Mouse (Mus musculus): Measurements from ENCODE around the gene Rps27l. TPM values are rescaled to one million over a fixed set of nuclear protein-coding genes. Genes with fewer than 3 reads are reported as not detected.
"Not testable (repeated sequence)": the region's sequence is repeated elsewhere in the genome, so short reads cannot be mapped to it uniquely, and the experiment has no call there.

Rps27l gene
- 59.1 and 75.4 TPM in 2 replicates for polyA plus RNA-seq (2012; rRNA removed)

GRCm38 (mm10) chr9:66945647-66946641 lies at the start of gene Rps27l:
Gene Rps27l (plus strand): TSS chr9:66946086.
- DNase-seq (ENCODE audit: low read depth) = peak; percentile 54

- no peak for DNase-seq (ENCODE audit: low read depth)
Observed at GRCm38 (mm10) chr9:66896951-66897350, 48.9 kb upstream of the Rps27l start.

- no peak for DNase-seq (ENCODE audit: low read depth)
Observed at GRCm38 (mm10) chr9:66897851-66898250, 48.0 kb upstream of the Rps27l start.

GRCm38 (mm10) chr9:66899072-66899471 lies 46.8 kb upstream of the Rps27l start:
- DNase-seq (ENCODE audit: low read depth) = no peak

- no peak for DNase-seq (ENCODE audit: low read depth)
Observed at GRCm38 (mm10) chr9:66899526-66899925, 46.4 kb upstream of the Rps27l start.

GRCm38 (mm10) chr9:66905990-66906389 lies 39.9 kb upstream of the Rps27l start:
- peak; percentile 71 for DNase-seq (ENCODE audit: low read depth)

- DNase-seq (ENCODE audit: low read depth) = no peak
Observed at GRCm38 (mm10) chr9:66907126-66907525, 38.8 kb upstream of the Rps27l start.

- DNase-seq (ENCODE audit: low read depth) = no peak
Observed at GRCm38 (mm10) chr9:66907746-66908397, 38.0 kb upstream of the Rps27l start.

- DNase-seq (ENCODE audit: low read depth) = no peak
Observed at GRCm38 (mm10) chr9:66909922-66910321, 36.0 kb upstream of the Rps27l start.

GRCm38 (mm10) chr9:66910677-66911076 lies 35.2 kb upstream of the Rps27l start:
- no peak for DNase-seq (ENCODE audit: low read depth)

GRCm38 (mm10) chr9:66912304-66912703 lies 33.6 kb upstream of the Rps27l start:
- no peak for DNase-seq (ENCODE audit: low read depth)

- DNase-seq (ENCODE audit: low read depth) = not testable (repeated sequence)
Observed at GRCm38 (mm10) chr9:66913254-66913934, 32.5 kb upstream of the Rps27l start.

- DNase-seq (ENCODE audit: low read depth) = no peak
Observed at GRCm38 (mm10) chr9:66914540-66914939, 31.3 kb upstream of the Rps27l start.

- no peak for DNase-seq (ENCODE audit: low read depth)
Observed at GRCm38 (mm10) chr9:66915401-66915800, 30.5 kb upstream of the Rps27l start.

GRCm38 (mm10) chr9:66915869-66916785 lies 29.8 kb upstream of the Rps27l start:
- DNase-seq (ENCODE audit: low read depth) = no peak

- no peak for DNase-seq (ENCODE audit: low read depth)
Observed at GRCm38 (mm10) chr9:66917216-66917891, 28.5 kb upstream of the Rps27l start.

- DNase-seq (ENCODE audit: low read depth) = no peak
Observed at GRCm38 (mm10) chr9:66917892-66918255, 28.0 kb upstream of the Rps27l start.

- no peak for DNase-seq (ENCODE audit: low read depth)
Observed at GRCm38 (mm10) chr9:66918672-66919330, 27.1 kb upstream of the Rps27l start.

- peak; percentile 59 for DNase-seq (ENCODE audit: low read depth)
Observed at GRCm38 (mm10) chr9:66919382-66919971, 26.4 kb upstream of the Rps27l start, which contains the start of gene Rab8b. Gene Rab8b (minus strand): TSS chr9:66919687.
